Mouse (Mus musculus) spleen, postnatal 10 days (tissue): ENCODE results near the gene Ptpn6.

Source experiments
- DNase-seq, 2 experiments: peaks; one replicate each; pipeline ENCODE4 v3.0.0; 2021 to 2022; ENCODE audit warnings: low spot score in 2 of 2

The Ptpn6 gene

DNA sequence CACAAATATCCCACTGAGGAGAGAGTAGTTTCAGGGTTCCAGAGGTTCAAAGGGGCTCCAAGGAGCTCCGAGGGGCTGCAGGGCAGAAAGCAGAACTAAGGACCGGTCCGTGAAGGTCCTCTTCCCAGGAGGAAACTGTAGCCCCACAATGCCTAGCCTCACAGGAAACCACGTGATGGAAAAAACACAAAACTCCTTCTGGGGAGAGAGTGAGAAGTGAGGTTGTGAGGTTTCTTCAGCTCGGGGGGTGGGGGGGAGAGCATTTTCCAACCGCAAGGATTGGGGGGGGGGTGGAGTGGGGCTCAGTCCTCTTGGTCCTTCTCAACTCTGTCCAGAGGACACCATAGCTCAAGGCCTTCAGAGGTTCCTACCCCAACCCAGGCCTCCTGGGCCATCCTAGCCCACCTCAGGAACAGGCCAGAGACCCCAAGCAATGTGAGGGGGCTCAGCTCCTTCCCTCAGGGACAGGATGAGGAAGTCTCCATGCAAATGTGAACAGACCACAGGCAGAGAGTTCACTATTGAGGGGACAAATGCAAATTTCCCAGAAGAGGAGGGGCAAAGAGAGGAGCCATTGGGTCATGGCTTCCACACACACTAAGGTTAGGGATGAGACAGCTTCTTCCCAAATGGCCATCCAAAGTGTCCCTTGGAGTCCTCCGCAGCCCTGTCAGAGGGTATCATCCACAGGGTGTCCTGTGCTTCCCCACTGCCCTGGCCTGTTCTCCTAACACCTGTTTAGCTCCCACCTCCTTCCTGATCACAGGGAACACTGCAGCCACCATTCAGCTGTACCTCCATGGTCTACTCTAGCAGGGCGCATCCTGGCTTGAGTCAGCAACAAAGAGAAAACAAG is 8.4 kb downstream of the Ptpn6 start:
- DNase-seq: peak; percentile 36 to 47

DNA sequence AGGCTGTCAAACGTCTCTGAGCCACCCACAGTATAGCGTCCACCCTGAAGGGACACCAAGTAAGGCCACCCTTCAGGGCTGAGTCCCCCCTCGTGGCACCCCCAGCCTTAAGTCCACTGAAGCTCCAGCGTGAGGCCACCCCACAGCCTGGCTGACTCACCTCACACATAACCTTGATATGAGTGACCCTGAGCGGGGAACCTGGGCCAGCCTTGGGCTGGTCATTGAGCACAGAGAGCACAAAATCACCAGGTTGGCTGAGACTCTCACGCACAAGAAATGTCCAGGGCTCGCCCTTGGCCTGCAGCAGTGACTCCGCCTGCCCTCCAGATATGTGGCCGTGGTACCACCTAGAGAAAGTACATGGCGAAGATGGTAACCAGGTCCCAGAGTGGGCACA is 9.9 kb downstream of the Ptpn6 start:
- DNase-seq: no peak

DNA sequence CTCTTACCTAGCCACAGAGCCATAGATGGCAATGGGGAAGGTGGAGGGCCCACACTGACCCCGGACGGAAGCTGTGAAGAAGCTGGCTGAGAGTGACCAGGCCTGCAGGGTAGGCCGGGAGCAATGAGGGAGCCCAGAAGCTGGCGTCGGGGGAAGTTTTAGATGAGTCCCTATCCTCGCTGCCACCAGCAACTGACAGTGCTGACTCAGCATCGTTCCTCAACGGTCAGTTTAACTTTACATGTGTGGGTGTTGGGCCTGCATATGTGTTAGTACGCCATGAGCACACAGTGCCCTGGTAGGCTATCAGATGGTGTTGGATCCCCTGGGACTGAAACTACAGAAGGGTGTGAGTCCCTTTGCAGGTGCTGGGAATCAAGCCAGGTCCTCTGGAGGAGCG is 14.0 kb downstream of the Ptpn6 start:
- no peak for DNase-seq

DNA sequence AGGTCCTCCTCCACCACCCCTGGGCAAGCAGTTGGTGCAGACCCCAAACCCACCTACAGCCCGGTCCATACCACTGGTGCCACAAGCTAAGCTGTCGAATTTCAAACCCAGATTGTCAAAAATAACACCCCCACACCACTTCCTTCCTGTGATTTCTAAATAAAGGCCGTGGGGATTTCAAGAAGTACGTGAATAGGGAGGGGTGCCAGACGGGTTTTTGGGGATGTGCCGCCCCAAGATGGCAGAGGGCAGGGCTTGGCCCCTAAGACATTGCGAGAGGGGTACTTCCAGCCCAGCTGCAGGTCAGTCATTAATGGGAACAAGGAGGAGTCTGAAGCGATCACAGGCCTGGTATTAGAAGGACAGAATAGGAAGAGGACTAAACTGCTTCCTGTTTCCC is 15.0 kb downstream of the Ptpn6 start:
- no peak for DNase-seq

DNA sequence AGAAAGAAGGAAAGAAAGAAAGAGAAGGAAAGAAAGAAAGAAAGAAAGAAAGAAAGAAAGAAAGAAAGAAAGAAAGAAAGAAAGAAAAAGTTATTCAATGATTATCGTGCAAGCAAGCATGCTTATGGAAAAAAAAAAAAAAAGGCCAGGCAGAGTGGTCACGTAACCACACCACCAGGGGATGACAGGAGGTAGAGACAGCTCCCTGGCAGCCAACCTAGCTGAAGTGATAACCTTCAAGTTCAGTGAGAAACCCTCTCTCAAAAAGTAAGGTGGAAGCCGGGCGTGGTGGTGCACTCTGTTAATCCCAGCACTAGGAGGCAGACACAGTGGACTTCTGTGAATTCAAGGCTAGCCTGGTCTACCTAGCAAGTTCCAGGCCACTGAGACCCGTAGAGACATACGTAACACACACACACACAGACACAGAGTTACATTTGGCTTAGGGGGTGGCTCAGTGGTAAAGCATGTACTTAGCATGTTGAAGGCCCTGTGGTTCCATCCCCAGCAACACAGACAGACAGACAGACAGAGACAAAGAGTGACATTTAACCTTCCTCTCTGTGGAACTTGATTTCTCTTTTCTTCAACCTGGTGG is 15.5 kb downstream of the Ptpn6 start:
- DNase-seq: no peak

DNA sequence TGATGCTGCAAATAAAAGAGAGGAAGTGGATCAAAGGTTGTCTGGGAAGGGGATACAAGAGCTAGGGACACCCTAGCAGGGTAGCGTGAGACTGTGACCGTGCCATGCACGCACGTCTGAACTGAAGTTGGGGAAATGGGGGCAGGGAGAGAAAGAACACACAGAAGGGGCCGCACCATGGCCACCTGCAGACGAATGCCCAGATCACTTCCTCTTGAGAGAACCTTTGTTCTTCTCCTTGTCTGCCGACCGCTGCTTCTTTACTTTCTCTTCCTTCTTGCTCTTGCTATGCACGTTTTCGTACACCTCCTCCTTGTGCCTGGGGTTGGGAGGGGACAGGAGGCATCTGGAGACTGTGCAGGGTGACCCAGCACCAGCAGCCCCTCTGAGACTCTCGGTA is 17.6 kb downstream of the Ptpn6 start:
- DNase-seq: peak; percentile 33 to 61

DNA sequence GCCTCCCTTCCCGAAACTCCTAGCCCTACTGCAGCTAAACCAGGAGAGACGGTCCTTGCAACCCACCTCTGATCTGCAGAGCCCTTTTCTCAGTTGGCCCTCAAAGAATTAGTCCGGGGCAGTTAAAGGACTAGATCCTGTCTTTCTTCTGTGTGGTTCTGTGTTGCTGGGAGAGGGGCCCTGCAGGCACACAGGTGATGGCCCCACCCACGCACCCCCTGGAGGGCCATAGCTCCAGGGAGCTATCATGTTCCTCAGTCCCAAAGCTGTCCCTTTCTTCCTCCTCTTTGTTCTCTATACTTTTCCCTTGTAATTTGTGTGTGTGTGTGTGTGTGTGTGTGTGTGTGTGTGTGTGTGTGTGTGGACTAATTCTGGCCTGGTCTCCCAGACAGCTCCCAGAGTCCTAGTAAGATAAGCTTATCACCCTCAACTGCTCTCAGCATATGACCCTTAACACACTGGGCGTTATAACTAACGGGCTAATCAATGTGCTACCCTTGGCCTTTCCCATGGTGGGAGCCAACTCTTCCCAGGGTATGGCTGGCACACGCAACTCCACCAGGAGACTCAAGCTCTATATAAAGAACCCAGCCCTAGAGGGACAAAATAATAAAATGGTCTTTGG is 19.0 kb downstream of the Ptpn6 start:
- DNase-seq: peak; percentile 40 to 58

DNA sequence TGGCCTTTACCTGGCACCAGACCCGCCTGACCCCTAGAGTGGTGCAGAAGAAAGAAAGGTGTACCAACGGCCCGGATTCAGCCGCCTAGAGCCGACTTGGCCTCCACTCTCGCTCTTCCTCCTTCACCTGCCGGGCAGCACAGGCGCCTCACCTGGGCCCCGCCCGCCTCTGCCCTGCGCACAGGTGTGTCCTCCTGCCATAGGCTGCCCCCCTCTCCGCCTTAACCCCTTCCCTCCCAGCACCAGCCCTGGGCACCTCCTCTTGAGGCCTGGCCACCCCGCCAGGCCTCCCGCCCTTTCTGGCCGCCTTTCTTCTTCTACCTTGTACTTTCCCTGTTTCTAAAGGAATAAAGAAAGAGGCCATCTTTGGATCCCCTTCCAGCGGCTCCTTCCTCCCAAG is 19.8 kb downstream of the Ptpn6 start:
- no peak for DNase-seq

DNA sequence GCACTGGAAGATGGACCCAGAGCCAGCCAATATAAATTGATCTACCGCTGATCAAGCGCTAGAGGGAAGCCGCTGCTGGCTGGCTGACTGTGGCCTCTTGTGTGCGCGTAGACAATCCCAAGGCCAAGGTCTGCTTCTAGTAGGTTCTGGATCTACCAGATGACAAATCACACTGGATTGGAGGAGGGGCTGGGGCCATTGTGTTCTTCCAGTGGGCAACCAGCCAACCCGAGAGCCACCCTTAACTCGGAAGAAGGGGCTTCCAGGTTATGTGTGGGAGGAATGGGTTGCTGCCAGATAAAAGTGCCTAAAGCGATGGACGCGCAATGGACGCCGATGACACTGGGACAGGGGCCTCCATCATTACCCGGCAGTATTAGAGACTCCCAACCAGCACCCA is 20.5 kb downstream of the Ptpn6 start:
- no peak for DNase-seq

DNA sequence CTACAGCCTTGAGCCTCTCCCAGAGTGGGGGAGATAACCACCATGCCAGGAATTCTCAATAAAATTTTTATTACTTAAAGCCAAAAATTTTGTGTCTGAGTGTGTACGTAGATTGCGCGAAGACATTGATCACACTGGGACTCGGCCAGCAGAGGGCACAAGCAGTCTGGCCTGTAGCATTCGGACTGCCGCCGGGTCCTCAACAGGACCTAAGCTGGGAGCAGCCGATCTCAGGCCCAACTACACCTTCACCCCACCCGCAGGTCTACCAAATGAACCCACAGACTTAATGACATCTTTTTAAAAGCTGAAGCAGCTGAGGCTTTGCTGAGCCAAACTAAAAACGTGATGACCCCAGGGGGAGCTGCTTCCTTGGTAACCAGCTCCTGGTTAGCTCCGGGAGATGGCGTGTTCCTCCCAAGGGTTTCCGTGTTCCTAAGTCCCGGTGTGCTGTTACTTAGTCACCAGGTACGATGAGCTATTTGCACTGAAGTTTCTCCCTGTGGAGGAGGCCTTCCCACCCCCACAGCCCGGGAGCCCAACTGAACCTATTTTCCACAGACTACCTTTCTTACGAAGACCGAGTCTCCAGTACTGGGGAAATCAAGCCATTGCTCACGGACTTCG is 21.5 kb downstream of the Ptpn6 start:
- peak; percentile 31 to 72 for DNase-seq

DNA sequence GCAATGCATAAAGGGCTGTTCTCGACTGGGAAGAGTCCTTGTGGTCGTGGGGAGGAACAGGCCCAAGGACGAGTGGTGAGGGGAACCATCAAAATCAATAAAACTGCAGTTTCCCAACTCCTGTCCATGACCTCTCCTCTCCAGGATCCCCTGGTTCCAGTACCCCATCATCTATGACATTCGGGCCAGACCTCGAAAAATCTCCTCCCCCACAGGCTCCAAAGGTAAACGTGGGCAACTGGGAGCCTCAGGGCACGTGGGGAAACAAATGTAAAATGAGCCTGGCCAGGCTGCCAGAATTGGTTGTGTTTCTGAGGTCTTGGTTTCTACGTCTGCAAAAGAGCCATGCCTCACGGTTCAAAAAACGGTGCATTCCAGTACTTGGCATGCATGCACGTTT is 25.6 kb downstream of the Ptpn6 start:
- DNase-seq: no peak

DNA sequence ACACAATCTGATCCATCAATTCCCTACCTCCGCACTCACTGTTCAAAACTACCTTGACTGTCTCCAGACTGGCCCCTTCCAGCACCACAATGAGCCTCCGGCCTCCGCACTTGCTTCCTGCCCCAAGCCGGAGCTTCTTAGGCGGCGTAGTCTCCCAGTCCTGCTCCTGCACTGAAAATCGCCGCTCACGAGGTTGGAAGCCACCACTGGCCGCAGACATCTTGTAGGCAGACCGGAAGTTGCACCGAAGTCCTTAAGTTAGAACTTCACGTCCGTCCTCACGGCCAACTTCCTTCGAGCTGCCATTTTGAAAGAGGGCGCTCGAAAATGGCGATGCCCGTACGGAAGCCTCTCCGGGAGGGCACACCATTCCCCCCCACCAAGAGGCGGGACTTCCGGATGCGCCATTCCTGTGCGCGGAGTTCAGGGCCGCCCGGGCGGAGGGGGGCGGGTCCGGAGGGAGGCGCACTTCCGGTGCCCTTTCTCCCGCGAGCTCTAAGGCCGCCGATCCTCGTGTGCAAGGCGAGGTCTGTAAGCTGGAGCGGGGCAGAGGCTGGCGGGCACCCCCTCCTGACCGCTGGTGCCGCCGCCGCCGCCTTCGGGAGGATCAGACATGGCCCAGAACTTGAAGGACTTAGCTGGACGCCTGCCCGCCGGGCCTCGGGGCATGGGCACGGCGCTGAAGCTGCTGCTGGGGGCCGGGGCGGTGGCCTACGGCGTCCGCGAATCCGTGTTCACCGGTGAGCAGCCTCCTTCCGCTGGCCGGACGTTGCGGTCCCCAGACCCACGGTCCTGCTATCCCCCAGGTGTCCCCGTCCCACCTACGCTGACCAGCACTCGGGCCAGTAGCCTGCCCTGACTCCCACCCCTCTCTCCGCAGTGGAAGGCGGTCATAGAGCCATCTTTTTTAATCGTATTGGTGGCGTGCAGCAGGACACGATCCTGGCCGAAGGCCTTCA is 26.4 kb downstream of the Ptpn6 start, which contains the start of the genes Emg1 and Phb2:
TSS of gene Emg1 (minus strand) at position 355 of the 959 bp plus-strand sequence.
TSS of gene Phb2 (plus strand) at position 513 of the 959 bp plus-strand sequence.
- DNase-seq: peak; percentile 93 to 99

DNA sequence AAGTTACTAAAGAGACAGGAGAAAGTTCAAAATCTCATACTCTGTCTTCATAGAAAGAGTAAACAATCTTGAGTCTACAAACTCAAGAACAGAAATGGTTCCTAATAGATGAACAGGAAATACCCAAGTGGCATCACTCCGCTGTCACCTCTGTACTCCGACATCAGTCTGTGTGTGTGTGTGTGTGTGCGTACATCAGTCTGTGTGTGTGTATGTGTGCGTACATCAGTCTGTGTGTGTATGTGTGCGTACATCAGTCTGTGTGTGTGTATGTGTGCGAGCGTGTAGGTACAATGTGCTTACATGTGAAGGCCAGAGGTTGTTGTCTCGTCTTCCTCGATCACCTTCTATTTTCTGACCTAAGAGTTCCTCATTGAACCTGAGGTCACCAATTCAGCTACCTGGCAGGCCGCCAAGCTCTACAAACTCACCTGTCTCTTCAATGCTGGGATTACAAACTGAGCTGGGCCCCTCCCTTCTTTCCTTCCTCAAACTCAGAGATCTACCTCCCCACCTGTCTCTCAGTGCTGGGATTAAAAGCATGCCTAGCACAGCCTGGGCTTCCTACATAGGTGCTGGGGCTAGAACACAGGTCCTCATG is 30.1 kb downstream of the Ptpn6 start:
- no peak for DNase-seq

DNA sequence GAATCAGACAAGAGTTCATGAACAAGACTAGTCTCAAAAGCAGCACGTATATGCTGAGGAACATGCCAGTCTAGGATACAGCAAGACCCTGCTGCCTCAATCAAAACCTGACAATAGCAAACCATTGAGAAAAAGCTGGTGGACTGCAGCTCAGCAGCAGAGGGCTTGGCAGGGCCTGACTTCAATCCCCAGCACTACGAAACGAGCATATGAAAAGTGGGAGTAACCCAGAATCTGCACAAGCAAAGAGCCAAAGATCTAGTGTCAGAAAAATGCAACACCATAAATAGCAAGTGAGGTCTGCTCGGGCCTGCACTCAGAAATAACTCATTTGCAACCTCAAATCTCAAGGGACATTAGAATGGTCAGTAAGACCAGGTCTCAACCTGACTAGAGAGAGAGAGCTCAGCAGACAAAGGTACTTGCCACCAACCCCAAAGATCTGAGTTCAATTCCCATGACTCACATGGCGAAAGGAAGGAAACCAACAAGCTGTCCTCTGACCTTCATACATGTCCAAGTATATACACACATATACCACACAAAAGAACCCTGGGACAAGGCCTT is 32.4 kb downstream of the Ptpn6 start:
- DNase-seq: no peak

DNA sequence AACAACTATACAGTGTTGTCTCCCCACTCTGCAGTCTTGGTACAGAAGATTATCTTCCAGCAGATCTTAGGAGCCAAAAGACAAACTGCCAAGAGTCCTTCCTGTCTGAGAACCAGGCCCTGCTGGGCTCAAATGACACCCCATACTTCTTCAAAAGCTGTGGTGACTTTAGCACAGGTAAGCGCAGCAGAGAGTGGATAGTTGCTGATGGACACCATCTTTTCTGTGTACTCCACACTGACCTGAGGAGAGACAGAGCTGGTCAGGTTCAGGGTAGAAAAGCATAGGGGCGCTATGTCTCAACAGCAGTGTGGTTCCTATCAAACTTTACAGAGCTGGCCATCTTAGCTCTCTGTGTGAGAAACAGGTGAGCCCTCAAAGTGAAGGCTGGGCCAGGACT is 34.1 kb downstream of the Ptpn6 start:
- DNase-seq: no peak

DNA sequence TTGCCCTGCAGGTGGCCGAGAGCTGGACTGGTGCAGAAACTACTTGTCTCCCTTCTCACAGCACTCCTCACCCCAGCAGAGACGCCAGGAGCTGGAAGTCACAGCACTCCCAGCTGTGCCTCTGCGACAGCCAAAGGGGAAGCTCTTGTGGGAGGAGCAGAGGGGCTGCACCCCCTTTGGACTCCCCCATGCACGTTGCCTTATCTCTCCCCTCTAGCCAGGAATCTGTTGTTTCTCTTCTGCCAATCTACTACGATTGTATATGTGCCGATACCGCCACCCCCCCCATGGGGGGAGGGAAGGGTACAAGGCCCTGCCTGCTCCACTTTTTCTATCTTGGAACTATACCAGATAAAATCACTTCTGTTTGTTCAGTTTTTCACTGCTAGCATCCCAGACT is 34.7 kb downstream of the Ptpn6 start:
- DNase-seq: no peak

DNA sequence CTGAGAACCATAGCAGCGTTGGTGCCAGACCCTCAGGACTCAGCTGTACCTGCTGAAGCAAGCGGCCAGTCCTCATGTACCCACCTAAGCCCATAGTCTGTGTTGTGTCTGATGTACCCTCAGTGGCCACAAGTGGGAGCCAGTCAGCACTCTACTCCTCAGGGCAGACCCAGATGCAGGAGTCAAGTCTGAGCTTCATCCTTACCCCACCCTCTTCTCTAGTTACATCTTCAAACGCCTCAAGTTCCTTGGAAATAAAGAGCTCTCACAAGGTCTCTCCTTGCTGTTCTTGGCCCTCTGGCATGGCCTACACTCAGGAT is 35.8 kb downstream of the Ptpn6 start:
- DNase-seq: peak; percentile 70 to 84

DNA sequence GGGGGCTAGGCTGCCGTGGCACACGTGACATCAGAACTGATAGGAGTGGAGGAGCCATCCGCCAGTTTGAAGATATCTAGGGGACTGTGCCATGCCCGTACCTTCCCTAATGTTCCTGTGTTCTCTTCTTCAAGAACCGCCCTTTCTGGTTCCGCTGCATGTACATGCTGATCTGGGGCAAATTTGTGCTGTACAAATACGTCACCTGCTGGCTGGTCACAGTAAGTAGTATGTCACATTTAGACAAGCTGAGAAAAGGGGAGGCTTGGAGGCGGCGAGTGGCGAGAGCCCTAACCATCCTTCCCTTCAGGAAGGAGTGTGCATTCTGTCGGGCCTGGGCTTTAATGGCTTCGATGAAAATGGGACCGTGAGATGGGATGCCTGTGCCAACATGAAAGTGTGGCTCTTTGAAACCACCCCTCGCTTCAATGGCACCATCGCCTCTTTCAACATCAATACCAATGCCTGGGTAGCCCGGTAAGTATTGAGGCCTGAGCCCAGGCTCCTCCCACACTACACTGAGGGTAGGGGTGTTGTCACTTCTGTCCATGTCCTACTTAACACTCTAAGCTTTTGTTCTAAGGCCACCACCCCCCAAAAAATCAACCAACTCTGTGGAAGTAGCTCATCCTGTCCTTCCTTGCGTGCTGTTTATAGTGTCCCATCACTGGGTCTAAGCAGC is 36.3 kb downstream of the Ptpn6 start:
- DNase-seq: no peak

DNA sequence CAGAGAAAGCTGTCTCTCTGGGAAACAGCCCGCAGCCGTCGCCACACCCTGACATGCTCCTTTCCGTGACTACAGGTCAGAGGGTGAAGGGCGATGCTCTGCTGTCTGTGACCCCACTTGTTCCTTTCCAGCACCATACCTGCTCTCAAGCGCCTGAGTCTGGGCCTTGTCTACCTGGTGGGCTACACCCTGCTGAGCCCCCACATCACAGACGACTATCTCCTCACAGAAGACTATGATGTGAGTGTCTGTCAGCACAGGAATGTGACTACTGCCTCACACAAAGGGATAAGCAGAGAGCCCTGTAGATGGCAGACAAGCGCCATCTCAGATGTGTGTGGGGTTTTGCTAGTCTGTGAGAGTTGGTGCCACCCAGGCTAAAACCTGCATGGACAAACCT is 37.2 kb downstream of the Ptpn6 start:
- peak in 1 of 2 experiments; percentile 55 for DNase-seq
